Mouse (Mus musculus): ENCODE results near the gene Gng7.

Gene Gng7

DNA sequence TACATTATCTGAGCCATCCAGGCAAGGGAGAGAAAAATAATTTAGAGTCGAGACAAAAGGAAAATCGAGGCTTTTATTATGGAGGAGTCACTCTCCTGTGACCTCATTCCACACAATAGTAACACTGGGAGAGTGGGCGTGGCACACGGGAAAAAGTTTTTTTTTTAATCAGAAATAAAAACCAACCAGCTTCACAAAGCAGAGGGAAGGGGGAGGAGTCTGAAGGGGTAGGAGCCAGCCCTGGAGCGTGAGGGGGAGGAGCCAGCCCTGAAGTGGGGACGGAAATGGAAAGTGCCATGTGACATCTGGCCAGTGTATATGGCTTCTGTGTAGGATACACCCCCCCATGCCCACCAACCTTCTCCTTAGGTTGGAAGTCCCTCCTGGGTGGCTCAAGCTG lies 66.2 kb downstream of the Gng7 start:
- peak; percentile 69 to 72 for DNase-seq (ENCODE audit: inconsistent age in 2 of 2, low spot score in 1 of 2)

DNA sequence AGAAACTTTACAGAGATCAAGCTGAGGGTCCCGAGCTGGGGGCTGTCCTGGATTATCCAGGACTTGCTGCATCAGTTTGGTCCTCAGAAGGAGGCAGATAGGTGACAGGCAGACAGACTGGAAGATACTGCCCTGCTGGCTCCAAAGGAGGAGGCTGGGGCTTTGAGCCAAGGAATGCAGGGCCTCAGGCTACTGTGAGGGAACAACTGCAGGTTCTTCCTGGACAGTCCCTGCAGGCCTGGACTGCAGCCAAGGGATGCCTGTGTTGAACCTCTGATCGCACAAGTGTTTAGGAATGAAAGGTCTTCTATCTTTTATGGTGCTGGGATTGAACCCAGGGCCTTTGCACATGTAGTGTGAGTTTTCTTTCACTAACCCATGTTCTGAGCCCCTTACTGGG lies 66.9 kb downstream of the Gng7 start:
- DNase-seq (ENCODE audit: inconsistent age in 2 of 2, low spot score in 1 of 2): peak; percentile 78 to 79

DNA sequence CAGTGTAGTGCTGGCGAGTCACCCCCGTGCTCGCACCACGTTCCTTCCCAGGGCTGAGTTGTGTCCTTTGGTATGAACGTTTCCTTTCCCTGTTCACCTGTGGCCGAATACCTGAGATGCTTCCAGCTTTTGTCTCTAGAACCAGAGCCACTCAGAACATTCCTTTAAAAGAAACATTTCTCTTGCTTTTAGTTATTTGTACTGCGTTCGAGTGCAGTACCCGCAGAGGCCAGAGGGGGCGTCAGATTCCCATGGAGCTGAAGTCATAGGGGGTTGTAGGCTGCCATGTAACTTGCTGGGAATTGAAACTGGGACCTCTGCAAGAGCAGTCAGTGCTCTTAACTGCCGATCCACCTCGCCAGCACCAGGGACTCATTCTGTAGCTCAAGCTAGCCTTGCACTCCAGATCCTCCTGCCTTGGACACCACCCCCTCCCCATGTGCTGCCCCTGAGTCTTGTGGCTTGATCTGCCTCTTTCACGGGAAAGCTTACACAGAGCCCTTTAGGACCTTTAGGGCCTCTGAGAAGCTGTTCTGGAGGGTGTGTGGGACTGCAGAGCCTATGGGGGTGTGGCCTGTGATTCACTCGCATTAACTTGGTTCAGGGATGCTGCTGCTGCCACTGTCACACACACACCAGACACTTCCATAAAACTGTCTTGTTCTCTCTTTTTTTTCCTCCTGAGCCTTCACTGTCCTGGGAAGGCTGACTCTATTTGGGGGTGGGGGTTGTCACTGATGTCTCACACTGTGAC lies 67.9 kb downstream of the Gng7 start:
- DNase-seq (ENCODE audit: inconsistent age in 2 of 2, low spot score in 1 of 2): no peak

DNA sequence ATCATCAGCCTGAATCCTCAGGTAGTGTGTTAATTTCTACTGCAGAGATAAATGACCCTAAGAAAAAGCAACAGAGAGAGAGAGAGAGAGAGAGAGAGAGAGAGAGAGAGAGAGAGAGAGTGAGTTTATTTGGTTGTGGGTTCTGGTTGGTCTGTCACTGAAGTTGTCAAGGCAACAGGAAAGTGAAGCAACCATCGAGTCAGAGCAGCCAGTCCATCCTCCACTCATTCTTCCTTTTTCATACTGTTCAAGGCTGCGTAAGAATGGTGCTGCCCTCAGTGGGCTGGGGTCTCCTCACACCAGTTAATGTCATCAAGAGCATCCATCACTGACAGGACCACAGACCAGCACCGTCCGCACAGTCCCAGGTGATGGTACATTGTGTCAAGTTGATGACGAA lies 70.5 kb downstream of the Gng7 start:
- no peak for DNase-seq (ENCODE audit: inconsistent age in 2 of 2, low spot score in 1 of 2)

GRCm38 (mm10) chr10:80943701-80944100 lies 71.0 kb downstream of the Gng7 start:
- peak; percentile 64 to 75 for DNase-seq (ENCODE audit: inconsistent age in 2 of 2, low spot score in 1 of 2)

GRCm38 (mm10) chr10:80942919-80943318 lies 71.8 kb downstream of the Gng7 start:
- DNase-seq (ENCODE audit: inconsistent age in 2 of 2, low spot score in 1 of 2): no peak

DNA sequence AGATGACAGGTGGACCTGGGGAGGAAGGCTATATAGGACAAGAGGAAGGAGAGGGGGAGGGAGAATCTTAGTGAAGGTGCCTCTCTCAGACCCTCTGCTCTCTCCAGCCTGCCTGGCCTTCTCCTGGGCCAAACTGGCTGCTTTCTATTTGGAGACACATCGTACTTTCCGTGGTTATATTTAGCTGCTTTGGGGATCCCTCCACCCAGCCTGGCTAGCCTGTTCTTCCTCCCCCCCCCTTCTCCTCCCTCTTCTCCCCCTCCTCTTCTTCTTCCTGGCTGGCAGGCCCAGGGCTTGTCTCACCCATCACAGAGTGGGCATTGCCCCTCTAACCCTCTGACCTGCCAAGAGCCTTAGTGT lies 73.8 kb downstream of the Gng7 start:
- DNase-seq (ENCODE audit: inconsistent age in 2 of 2, low spot score in 1 of 2): no peak

GRCm38 (mm10) chr10:80940320-80940987 lies 74.3 kb downstream of the Gng7 start:
- DNase-seq (ENCODE audit: inconsistent age in 2 of 2, low spot score in 1 of 2): peak; percentile 74 to 88

- DNase-seq (ENCODE audit: inconsistent age in 2 of 2, low spot score in 1 of 2): peak; percentile 90 to 95
These were observed 75.1 kb downstream of the Gng7 start for GRCm38 (mm10) chr10:80939671-80940070.

GRCm38 (mm10) chr10:80938831-80939550 lies 75.8 kb downstream of the Gng7 start:
- DNase-seq (ENCODE audit: inconsistent age in 2 of 2, low spot score in 1 of 2): peak; percentile 53 to 67

DNA sequence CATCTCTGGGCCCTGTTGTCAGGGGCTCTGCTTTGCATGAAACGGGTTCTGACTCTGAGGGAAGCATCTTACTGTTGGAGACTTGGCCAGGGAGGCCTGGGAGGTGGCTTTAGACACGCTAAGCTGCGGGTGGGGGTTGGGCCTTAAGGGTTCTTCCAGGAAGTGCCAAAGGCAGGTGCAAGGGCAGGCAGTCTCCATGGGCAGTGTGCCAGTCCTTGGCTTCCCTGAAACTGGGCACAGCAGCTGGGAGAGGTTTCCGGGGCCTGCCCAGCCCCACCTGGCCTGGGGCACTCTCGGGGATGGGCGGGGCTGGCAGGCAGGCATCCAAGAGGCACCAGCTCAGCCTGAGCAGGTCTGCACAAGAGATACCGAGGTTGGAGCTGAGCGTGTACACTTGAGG lies 77.1 kb downstream of the Gng7 start:
- peak in 1 of 2 experiments; percentile 68 for DNase-seq (ENCODE audit: inconsistent age in 2 of 2, low spot score in 1 of 2)

- DNase-seq (ENCODE audit: inconsistent age in 2 of 2, low spot score in 1 of 2): no peak
These were observed 78.0 kb downstream of the Gng7 start for GRCm38 (mm10) chr10:80936810-80937164.

GRCm38 (mm10) chr10:80936135-80936809 lies 78.5 kb downstream of the Gng7 start:
- peak; percentile 80 to 88 for DNase-seq (ENCODE audit: inconsistent age in 2 of 2, low spot score in 1 of 2)

- peak in 1 of 2 experiments; percentile 40 for DNase-seq (ENCODE audit: inconsistent age in 2 of 2, low spot score in 1 of 2)
These were observed 79.0 kb downstream of the Gng7 start for GRCm38 (mm10) chr10:80935698-80936097.

GRCm38 (mm10) chr10:80935241-80935640 lies 79.5 kb downstream of the Gng7 start:
- DNase-seq (ENCODE audit: inconsistent age in 2 of 2, low spot score in 1 of 2): peak in 1 of 2 experiments; percentile 38

GRCm38 (mm10) chr10:80934136-80934985 lies 80.4 kb downstream of the Gng7 start:
- DNase-seq (ENCODE audit: inconsistent age in 2 of 2, low spot score in 1 of 2): peak in 1 of 2 experiments; percentile 55

DNA sequence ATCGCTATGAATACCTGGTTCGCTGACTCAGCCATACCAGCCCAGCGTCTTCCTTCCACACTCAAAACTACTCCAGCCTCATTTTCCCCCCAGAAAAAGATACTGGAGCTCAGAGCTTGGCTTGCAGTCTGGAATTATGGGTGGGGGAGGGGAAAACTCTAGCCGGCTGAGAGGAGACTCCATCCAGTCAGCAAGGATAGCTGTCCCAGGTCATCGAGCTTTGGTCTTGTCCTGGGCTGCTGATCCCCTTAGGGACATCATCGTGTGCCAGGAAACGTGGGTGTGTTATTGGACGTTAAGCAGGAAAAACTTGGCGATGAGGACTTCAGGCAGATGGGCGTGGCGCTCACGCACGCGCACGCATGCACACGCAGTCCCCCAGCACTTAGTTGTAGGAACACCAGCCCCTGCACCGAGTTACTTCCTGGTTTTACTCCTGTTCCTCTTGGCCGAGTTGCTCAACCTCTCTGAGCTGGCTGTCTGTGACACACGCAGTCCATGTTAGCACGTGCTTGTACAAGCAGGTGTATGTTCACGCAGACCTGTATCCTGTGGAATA lies 81.2 kb downstream of the Gng7 start:
- peak; percentile 52 to 76 for DNase-seq (ENCODE audit: inconsistent age in 2 of 2, low spot score in 1 of 2)

DNA sequence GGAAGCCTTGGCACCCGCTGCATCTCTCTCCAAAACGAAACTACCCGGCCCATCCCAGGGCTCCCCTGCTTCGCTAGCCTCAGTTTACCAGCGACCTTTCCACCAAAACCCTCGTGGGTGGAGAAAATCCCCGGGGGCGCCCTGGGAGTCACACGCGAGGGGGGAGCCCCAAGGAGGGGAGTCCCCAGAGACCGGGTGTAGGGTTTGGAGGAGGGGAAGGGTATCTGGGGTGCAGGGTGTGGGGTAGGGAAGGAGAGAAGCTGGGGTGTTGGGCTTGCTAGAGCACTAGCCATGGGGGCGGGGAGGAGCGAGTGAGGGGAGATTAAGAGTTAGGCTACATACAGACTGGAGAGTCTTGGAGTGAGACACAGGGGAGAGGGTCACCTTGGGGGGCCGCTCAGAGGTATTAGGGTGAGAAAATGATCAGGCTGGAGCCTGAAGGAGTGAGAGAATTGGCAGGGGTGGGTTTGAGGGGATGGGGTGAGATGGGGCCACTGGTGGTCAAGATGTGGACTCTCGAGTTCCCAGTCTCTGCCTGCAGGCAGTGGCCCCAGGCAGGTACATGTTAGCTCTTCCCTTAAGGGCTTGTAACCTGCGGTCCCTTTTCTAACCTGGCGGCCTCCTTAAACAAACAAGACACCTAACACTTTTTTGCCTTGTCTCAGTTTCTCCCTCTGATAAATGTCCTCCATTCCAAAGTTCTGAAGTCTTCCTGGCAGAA lies 81.9 kb downstream of the Gng7 start:
- DNase-seq (ENCODE audit: inconsistent age in 2 of 2, low spot score in 1 of 2): peak; percentile 53 to 68

DNA sequence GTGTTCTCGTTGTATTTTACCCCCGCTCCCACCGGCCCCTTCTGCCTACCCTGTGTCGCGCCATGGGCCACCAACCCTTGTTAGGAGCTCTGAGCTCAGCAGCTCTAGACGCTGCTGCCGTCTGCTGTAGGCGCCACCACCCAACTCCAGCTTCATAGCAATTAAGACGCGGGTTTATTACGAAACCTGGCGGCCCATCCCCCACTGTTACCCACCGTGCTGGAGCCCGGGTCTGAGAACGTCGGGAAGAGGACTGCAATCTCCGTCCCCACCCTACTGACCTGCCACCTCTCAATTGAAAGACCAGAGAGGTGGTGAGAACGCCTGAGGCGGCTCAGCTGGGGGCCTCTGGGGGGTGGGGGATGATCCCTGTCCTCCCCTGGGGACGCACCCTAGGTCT lies 82.5 kb downstream of the Gng7 start:
- peak; percentile 47 to 70 for DNase-seq (ENCODE audit: inconsistent age in 2 of 2, low spot score in 1 of 2)
